Mouse (Mus musculus): ENCODE data around the gene Tuba3b. TPM values are rescaled to one million over a fixed set of nuclear protein-coding genes. Genes with fewer than 3 reads are reported as not detected.

Gene Tuba3b
- polyA plus RNA-seq, 1 experiment from 2014 or later, result not detected

DNA sequence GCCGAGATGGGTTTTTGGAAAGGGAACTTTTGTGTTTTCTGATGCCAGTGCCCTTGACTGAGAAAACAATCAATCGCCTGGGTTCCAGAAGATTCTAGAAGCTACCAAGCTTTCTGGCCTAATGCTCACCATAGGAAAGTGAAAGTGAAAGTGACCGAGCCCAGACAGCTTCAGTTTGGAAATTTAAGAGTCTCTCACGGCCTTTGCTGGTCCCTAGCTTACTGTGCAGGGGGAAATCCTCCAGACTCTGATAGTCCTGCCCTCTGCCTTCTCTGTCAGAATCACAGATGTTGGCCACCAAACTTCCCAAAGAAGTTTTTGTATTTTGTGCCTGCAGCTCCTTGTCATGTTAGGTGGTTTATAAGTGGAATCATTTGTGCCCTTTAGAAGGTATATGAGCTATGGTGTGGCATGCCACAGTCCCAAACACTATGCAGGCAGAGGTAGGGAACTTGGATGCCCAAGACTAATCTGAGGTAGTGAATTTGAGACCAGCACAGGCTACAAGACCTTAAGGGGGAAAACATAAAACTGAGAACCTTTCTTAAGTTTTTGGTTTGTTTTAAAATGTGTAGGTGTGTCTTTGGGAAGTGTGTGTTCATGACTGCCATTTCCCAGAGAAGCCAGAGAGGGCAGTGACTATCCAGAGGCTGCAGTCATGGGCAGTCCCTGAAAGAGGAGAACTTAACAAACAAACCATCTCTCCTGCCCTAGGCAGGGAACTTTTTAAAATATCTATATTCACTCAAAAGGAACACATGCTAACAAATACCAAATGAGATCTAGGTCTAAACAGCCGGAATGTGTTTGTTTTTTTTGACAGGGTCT lies 1.1 kb downstream of the Tuba3b start:
- Histone ChIP-seq H3K4me2 (ENCODE audit: low read depth, low read length) (no peak overlapping the region), H3K4me1 (ENCODE audit: control insufficient read depth, insufficient read depth, low read length) (no peaks in the 10 kb centered on the region), H3K27ac (ENCODE audit: low read length) (no peak overlapping the region), H3K27me3 (replicated peaks; ENCODE audit: control insufficient read depth, insufficient read depth, low read length) (no peaks in the 10 kb centered on the region), H3K4me3 (ENCODE audit: low read length) (no peak overlapping the region), H3K9ac (ENCODE audit: low read depth, low read length) (no peak overlapping the region), H3K9me3 (ENCODE audit: control insufficient read depth, low read length) (no peaks in the 10 kb centered on the region), H3K36me3 (ENCODE audit: control insufficient read depth, insufficient read depth, low read length) (no peaks in the 10 kb centered on the region)
- 69% methylated on average over 5 of the region's 5 CpGs for WGBS
- no peak for ATAC-seq

DNA sequence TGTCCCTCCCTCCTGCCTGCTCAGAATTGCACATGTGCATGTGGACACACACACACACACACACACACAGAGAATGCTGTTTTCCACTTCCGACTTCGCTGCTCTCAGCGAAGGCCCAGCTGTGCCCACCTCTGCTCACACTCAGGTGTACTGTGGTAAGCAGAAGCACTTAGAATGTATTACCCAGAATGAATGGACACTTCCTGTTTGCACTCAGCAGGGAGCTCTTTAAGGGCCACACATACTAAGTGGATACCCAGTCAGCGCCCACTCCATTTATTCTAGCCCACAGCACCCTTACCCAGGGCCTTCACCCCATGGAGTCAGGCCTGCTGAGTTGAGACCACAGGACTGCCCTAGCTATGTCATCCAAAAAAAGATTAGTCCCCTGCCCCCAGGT lies 7.6 kb downstream of the Tuba3b start:
- Histone ChIP-seq H3K4me3 (ENCODE audit: low read length) (no peak overlapping the region), H3K36me3 (ENCODE audit: control insufficient read depth, insufficient read depth, low read length) (no peaks in the 10 kb centered on the region), H3K9me3 (ENCODE audit: control insufficient read depth, low read length) (no peaks in the 10 kb centered on the region), H3K9ac (ENCODE audit: low read depth, low read length) (no peak overlapping the region), H3K4me2 (ENCODE audit: low read depth, low read length) (no peak overlapping the region), H3K27me3 (replicated peaks; ENCODE audit: control insufficient read depth, insufficient read depth, low read length) (no peaks in the 10 kb centered on the region), H3K4me1 (ENCODE audit: control insufficient read depth, insufficient read depth, low read length) (no peaks in the 10 kb centered on the region), H3K27ac (ENCODE audit: low read length) (no peak overlapping the region)
- ATAC-seq, result no peak
- WGBS, result 92% methylated on average over 4 of the region's 4 CpGs

DNA sequence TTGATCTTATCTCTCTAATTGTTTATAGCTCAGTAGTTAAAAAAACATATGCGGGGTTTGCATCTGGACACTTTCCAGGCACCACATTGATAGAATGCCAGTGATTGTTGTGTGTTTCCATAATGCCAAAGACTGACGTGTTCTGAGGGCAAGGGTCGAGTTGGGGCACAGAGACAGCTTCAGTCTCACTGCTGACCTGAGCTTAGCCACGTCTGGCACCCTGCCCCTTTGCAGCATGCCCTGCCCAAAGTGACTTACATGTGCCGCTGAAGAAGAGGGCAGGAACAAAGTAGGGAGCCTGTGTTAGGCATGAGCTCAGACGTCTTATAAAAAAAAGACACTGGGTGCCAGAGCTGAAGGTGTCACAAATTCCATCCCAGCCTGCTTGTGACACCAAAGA lies 14.7 kb downstream of the Tuba3b start:
- H3K4me3 ChIP-seq (ENCODE audit: low read length), result no peak overlapping the region
- H3K4me1 ChIP-seq (ENCODE audit: control insufficient read depth, insufficient read depth, low read length), result no peaks in the 10 kb centered on the region
- no peaks in the 10 kb centered on the region for H3K27me3 ChIP-seq (replicated peaks; ENCODE audit: control insufficient read depth, insufficient read depth, low read length)
- H3K4me2 ChIP-seq (ENCODE audit: low read depth, low read length), result no peak overlapping the region
- ATAC-seq, result no peak
- no peak overlapping the region for H3K27ac ChIP-seq (ENCODE audit: low read length)
- no peaks in the 10 kb centered on the region; the same call in 1 of the 2 replicates for H3K9me3 ChIP-seq (ENCODE audit: control insufficient read depth, low read length)
- WGBS, result 48% methylated on average over 6 of the region's 6 CpGs
- no peak overlapping the region for H3K9ac ChIP-seq (ENCODE audit: low read depth, low read length)
- H3K36me3 ChIP-seq (ENCODE audit: control insufficient read depth, insufficient read depth, low read length), result no peaks in the 10 kb centered on the region

DNA sequence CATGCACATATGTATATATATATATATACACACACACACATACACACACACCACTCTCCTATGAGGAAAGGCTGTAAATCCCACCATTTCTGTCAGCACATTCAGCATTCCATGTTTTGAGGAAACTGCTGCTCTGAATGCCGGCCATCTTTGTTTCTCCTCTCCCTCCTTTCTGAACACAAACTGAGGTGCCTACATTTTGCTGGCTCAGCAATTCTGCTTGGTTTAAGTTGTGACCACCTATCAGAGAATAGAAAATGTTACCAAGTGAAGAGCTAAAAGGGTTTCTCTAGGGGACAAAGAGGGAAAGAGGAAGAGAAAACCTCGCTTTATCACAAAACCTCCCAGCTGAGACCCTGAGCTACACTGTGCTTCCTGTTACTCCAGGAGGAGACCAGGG lies 18.9 kb downstream of the Tuba3b start:
- H3K9me3 ChIP-seq (ENCODE audit: control insufficient read depth, low read length), result no peaks in the 10 kb centered on the region; the same call in 1 of the 2 replicates
- H3K27me3 ChIP-seq (replicated peaks; ENCODE audit: control insufficient read depth, insufficient read depth, low read length), result no peaks in the 10 kb centered on the region
- WGBS, result 82% methylated on average over 2 of the region's 2 CpGs
- H3K9ac ChIP-seq (ENCODE audit: low read depth, low read length), result no peak overlapping the region
- no peak overlapping the region for H3K4me3 ChIP-seq (ENCODE audit: low read length)
- no peak overlapping the region for H3K27ac ChIP-seq (ENCODE audit: low read length)
- ATAC-seq, result no peak
- no peak overlapping the region for H3K4me2 ChIP-seq (ENCODE audit: low read depth, low read length)
- H3K4me1 ChIP-seq (ENCODE audit: control insufficient read depth, insufficient read depth, low read length), result no peaks in the 10 kb centered on the region
- H3K36me3 ChIP-seq (ENCODE audit: control insufficient read depth, insufficient read depth, low read length), result no peaks in the 10 kb centered on the region

DNA sequence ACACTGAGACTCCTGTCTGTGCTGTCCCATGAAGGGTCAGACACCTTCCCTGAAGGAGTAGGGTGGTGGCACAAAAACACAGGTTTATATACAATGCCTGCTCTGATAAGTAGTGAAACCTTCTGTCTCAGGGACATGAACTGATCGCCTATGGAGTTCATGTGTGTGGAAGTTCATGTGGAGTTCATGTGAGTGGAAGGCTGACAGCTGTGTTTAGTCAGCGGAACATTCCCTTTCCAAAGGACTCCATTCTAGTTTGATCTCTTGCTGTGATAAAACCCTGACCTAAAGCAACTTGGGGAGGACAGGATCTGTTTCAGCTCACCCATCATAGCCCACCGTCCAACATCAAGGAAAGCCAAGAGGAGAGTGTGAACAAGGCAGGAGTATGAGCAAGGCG lies 21.1 kb downstream of the Tuba3b start:
- Histone ChIP-seq H3K9ac (ENCODE audit: low read depth, low read length) (no peak overlapping the region), H3K4me3 (ENCODE audit: low read length) (no peak overlapping the region), H3K4me2 (ENCODE audit: low read depth, low read length) (no peak overlapping the region), H3K9me3 (ENCODE audit: control insufficient read depth, low read length) (no peaks in the 10 kb centered on the region; the same call in 1 of the 2 replicates), H3K4me1 (ENCODE audit: control insufficient read depth, insufficient read depth, low read length) (no peaks in the 10 kb centered on the region), H3K27me3 (replicated peaks; ENCODE audit: control insufficient read depth, insufficient read depth, low read length) (no peaks in the 10 kb centered on the region), H3K36me3 (ENCODE audit: control insufficient read depth, insufficient read depth, low read length) (no peaks in the 10 kb centered on the region), H3K27ac (ENCODE audit: low read length) (no peak overlapping the region)
- 55% methylated on average over 4 of the region's 4 CpGs for WGBS
- no peak for ATAC-seq

DNA sequence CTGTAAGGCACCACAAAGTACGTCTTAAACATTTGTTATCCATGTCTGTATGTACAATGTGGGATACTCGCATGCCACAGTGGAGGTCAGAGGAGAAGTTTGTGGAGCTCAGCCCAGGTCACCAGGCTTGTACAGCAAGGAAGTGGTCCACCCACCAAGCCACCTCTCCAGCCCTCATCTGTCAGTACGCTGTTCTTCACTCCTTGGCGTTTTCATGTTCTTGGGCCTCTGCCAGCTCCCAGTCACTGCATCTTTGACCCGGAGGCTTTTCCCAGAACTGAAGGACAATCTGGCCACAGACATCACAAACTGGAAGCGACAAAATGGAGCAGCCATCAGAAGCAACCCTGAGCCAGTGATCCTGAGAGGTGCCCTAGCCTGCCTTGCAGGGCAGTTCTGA lies 22.7 kb downstream of the Tuba3b start:
- H3K9ac ChIP-seq (ENCODE audit: low read depth, low read length), result no peak overlapping the region
- H3K27me3 ChIP-seq (replicated peaks; ENCODE audit: control insufficient read depth, insufficient read depth, low read length), result no peaks in the 10 kb centered on the region
- H3K4me3 ChIP-seq (ENCODE audit: low read length), result no peak overlapping the region
- H3K4me2 ChIP-seq (ENCODE audit: low read depth, low read length), result no peak overlapping the region
- 55% methylated on average over 6 of the region's 6 CpGs for WGBS
- no peak overlapping the region; the same call in 1 of the 2 replicates for H3K27ac ChIP-seq (ENCODE audit: low read length)
- H3K36me3 ChIP-seq (ENCODE audit: control insufficient read depth, insufficient read depth, low read length), result no peaks in the 10 kb centered on the region
- no peak for ATAC-seq
- H3K9me3 ChIP-seq (ENCODE audit: control insufficient read depth, low read length), result no peaks in the 10 kb centered on the region
- no peaks in the 10 kb centered on the region for H3K4me1 ChIP-seq (ENCODE audit: control insufficient read depth, insufficient read depth, low read length)

DNA sequence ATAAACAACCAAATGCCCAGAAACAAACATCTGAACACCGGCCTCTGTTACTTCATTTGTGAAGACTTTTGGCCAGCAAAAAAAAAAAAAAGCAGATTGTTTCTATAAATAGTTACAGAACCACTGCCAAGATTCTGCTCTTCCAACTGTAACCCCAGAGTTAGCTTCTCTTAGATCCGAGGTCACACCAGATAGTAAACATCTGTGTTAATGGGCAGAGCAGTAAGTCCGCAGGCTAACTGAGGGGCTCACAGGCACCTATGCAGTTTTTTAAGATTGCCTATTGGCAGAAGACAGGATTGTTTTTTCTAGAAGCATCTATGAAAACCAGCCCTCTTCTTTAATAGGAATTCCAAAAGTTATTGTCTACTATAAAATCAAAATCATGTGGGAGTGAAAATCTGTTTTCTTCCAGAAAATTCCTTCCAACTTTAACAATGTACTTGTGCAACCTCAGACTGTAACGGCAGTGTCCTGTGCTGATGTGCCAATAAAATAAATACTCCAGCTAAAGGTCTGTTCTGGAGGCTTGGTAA lies 25.5 kb downstream of the Tuba3b start:
- Histone ChIP-seq H3K27me3 (replicated peaks; ENCODE audit: control insufficient read depth, insufficient read depth, low read length) (no peaks in the 10 kb centered on the region), H3K4me2 (ENCODE audit: low read depth, low read length) (no peak overlapping the region), H3K4me3 (ENCODE audit: low read length) (no peak overlapping the region), H3K9ac (ENCODE audit: low read depth, low read length) (no peak overlapping the region), H3K9me3 (ENCODE audit: control insufficient read depth, low read length) (no peaks in the 10 kb centered on the region), H3K27ac (ENCODE audit: low read length) (no peak overlapping the region), H3K36me3 (ENCODE audit: control insufficient read depth, insufficient read depth, low read length) (no peaks in the 10 kb centered on the region), H3K4me1 (ENCODE audit: control insufficient read depth, insufficient read depth, low read length) (no peaks in the 10 kb centered on the region)
- WGBS, result 53% methylated on average over 4 of the region's 4 CpGs
- no peak for ATAC-seq

DNA sequence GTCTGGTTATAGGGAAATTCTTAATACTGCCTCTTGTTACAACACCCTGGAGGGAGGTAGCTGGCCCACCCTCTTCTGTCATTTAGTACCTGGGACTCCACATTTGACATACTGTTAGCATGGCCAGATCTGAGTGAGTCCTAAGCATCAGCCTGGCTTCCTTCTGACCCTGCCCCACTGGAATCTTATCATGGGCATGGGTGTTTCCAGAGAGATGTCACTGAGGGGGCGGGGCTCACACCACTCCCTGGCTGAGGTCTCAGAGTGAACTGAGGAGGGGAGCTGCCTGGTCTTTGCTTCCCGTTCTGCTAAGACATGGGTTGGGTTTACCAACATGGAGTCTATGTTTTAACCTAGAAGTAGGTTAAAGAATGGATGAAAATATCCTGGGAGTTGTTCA lies 36.4 kb downstream of the Tuba3b start:
- ATAC-seq, result no peak
- no peaks in the 10 kb centered on the region for H3K36me3 ChIP-seq (ENCODE audit: control insufficient read depth, insufficient read depth, low read length)
- H3K9me3 ChIP-seq (ENCODE audit: control insufficient read depth, low read length), result no peaks in the 10 kb centered on the region
- no peak overlapping the region for H3K9ac ChIP-seq (ENCODE audit: low read depth, low read length)
- no peaks in the 10 kb centered on the region; the same call in 1 of the 2 replicates for H3K4me1 ChIP-seq (ENCODE audit: control insufficient read depth, insufficient read depth, low read length)
- H3K27ac ChIP-seq (ENCODE audit: low read length), result no peak overlapping the region
- H3K4me3 ChIP-seq (ENCODE audit: low read length), result no peak overlapping the region
- H3K4me2 ChIP-seq (ENCODE audit: low read depth, low read length), result no peak overlapping the region
- H3K27me3 ChIP-seq (replicated peaks; ENCODE audit: control insufficient read depth, insufficient read depth, low read length), result no peaks in the 10 kb centered on the region
- WGBS, result 71% methylated on average over 2 of the region's 2 CpGs

DNA sequence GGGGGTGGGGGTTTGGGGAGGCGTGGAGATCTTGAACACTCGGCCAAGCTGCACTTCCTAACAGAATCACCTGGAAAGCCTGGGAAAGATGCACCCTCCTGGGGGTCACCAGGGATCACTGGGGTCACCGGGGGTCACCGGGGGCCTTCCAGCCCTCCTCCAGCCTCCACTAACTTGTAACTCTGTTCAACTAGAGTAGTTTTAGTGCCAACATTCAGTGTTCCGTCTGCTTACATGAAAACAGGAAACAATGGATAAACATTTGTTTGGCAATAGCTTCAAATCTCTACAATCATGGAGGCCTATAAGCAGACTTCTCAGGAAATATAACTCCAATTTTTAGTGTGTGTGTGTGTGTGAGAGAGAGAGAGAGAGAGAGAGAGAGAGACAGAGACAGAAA lies 37.4 kb downstream of the Tuba3b start:
- no peaks in the 10 kb centered on the region for H3K27me3 ChIP-seq (replicated peaks; ENCODE audit: control insufficient read depth, insufficient read depth, low read length)
- H3K9me3 ChIP-seq (ENCODE audit: control insufficient read depth, low read length), result no peaks in the 10 kb centered on the region
- H3K4me3 ChIP-seq (ENCODE audit: low read length), result no peak overlapping the region
- no peaks in the 10 kb centered on the region; the same call in 1 of the 2 replicates for H3K4me1 ChIP-seq (ENCODE audit: control insufficient read depth, insufficient read depth, low read length)
- no peaks in the 10 kb centered on the region for H3K36me3 ChIP-seq (ENCODE audit: control insufficient read depth, insufficient read depth, low read length)
- H3K27ac ChIP-seq (ENCODE audit: low read length), result no peak overlapping the region
- no peak for ATAC-seq
- no peak overlapping the region for H3K4me2 ChIP-seq (ENCODE audit: low read depth, low read length)
- no peak overlapping the region for H3K9ac ChIP-seq (ENCODE audit: low read depth, low read length)
- WGBS, result 72% methylated on average over 5 of the region's 5 CpGs
